Mouse (Mus musculus): Measurements from ENCODE around the gene Sez6. TPM values are rescaled to one million over a fixed set of nuclear protein-coding genes. Genes with fewer than 3 reads are reported as not detected.

The Sez6 gene
- total RNA-seq, 2 experiments from 2014 or later = 127 to 157 TPM

- Histone ChIP-seq H3K27ac (peak overlapping the region; percentile 91), H3K4me3 (peak overlapping the region; percentile 83)
- no peak for TF ChIP-seq CTCF (IDR thresholded peaks at IDR 0.05)
- DNase-seq (ENCODE audit: extremely low spot score in 1 of 2, low spot score in 2 of 2) = no peak
- intact Hi-C loops (cut with DNase I) = loop anchor here (5.0 to 10.0 kb wide), 2 partner anchors 47 to 491 kb away; partner anchors contain the start of genes Dhrs13 and Git1
Observed at GRCm38 (mm10) chr11:77985541-77986065, 55.0 kb downstream of the Sez6 start.

GRCm38 (mm10) chr11:77989071-77989690 lies 58.6 kb downstream of the Sez6 start:
- no peak overlapping the region for H3K27ac ChIP-seq
- DNase-seq (ENCODE audit: extremely low spot score in 1 of 2, low spot score in 2 of 2) = no peak
- no peak for TF ChIP-seq CTCF (IDR thresholded peaks at IDR 0.05)
- H3K4me3 ChIP-seq = no peak overlapping the region
- intact Hi-C loops (cut with DNase I) = loop anchor here (5.0 to 10.0 kb wide), 2 partner anchors 43 to 494 kb away; partner anchors contain the start of genes Dhrs13 and Git1

- H3K4me3 ChIP-seq = no peak overlapping the region
Observed at GRCm38 (mm10) chr11:77995556-77995955, 65.0 kb downstream of the Sez6 start.

GRCm38 (mm10) chr11:78006446-78006845 lies 75.8 kb downstream of the Sez6 start:
- no peak for DNase-seq (ENCODE audit: extremely low spot score in 1 of 2, low spot score in 2 of 2)
- Histone ChIP-seq H3K4me3 (no peak overlapping the region), H3K27ac (no peak overlapping the region)
- intact Hi-C loops (cut with DNase I) = no loop called here
- TF ChIP-seq CTCF (IDR thresholded peaks at IDR 0.05) = no peak

More at GRCm38 (mm10) chr11:77995556-77995955, 65.0 kb downstream of the Sez6 start:
- intact Hi-C loops (cut with DNase I) = no loop called here
- H3K27ac ChIP-seq = no peak overlapping the region
- no peak for DNase-seq (ENCODE audit: extremely low spot score in 1 of 2, low spot score in 2 of 2)
- TF ChIP-seq CTCF (IDR thresholded peaks at IDR 0.05) = no peak

- DNase-seq (ENCODE audit: extremely low spot score in 1 of 2, low spot score in 2 of 2) = peak; percentile 68 to 77
- Histone ChIP-seq H3K4me3 (no peak overlapping the region), H3K27ac (no peak overlapping the region)
- intact Hi-C loops (cut with DNase I) = loop anchor here (1.0 kb wide), 1 partner anchor 160 kb away; no protein-coding TSS in a partner anchor
- TF ChIP-seq CTCF (IDR thresholded peaks at IDR 0.05) = peak; percentile 97
Observed at GRCm38 (mm10) chr11:78019676-78020075, 89.1 kb downstream of the Sez6 start.

- no peak for DNase-seq (ENCODE audit: extremely low spot score in 1 of 2, low spot score in 2 of 2)
- H3K4me3 ChIP-seq = no peak overlapping the region
- TF ChIP-seq CTCF (IDR thresholded peaks at IDR 0.05) = peak; percentile 48
- no peak overlapping the region for H3K27ac ChIP-seq
- intact Hi-C loops (cut with DNase I) = no loop called here
Observed at GRCm38 (mm10) chr11:78023607-78024006, 93.0 kb downstream of the Sez6 start.

Other genes starting within 250 kb of the Sez6 start
- 10 to 100 TPM; 68.5 to 73.5 TPM for gene Nufip2, start 244.6 kb upstream of the Sez6 start, total RNA-seq (2021)
- not detected for gene Cryba1, start 205.5 kb upstream of the Sez6 start, total RNA-seq (2021)
- gene Myo18a, start 167.6 kb upstream of the Sez6 start, total RNA-seq (2021) = 100 to 1,000 TPM; 164 to 169 TPM
- gene Gm10277, start 143.1 kb upstream of the Sez6 start, total RNA-seq (2021) = not detected
- gene Pipox, start 36.7 kb upstream of the Sez6 start, total RNA-seq (2021) = 1 to 10 TPM in 1 of 2 experiments, under 1 TPM in 1; 0.70 to 1.3 TPM
- gene Phf12, start 52.0 kb downstream of the Sez6 start, total RNA-seq (2021) = 10 to 100 TPM; 58.9 to 59.2 TPM
- 1 to 10 TPM; 5.5 to 6.3 TPM for gene Dhrs13, start 101.5 kb downstream of the Sez6 start, total RNA-seq (2021)
- 10 to 100 TPM; 91.2 to 96.0 TPM for gene Flot2, start 107.1 kb downstream of the Sez6 start, total RNA-seq (2021)
- 10 to 100 TPM; 18.9 to 19.0 TPM for gene Eral1, start 149.6 kb downstream of the Sez6 start, total RNA-seq (2021)
- 10 to 100 TPM; 27.5 to 32.1 TPM for gene Fam222b, start 163.9 kb downstream of the Sez6 start, total RNA-seq (2021)
- gene Traf4, start 234.8 kb downstream of the Sez6 start, total RNA-seq (2021) = 10 to 100 TPM; 10.5 to 10.6 TPM
- gene Nek8, start 245.9 kb downstream of the Sez6 start, total RNA-seq (2021) = 1 to 10 TPM; 3.0 to 3.1 TPM
- 10 to 100 TPM; 24.4 to 27.7 TPM for gene Tlcd1, start 245.9 kb downstream of the Sez6 start, total RNA-seq (2021)